Mouse (Mus musculus): ENCODE results near the gene Slit3. TPM values are rescaled to one million over a fixed set of nuclear protein-coding genes. Genes with fewer than 3 reads are reported as not detected.

The Slit3 gene
- polyA plus RNA-seq, 1 experiment from 2014 or later: 25.9 TPM

DNA sequence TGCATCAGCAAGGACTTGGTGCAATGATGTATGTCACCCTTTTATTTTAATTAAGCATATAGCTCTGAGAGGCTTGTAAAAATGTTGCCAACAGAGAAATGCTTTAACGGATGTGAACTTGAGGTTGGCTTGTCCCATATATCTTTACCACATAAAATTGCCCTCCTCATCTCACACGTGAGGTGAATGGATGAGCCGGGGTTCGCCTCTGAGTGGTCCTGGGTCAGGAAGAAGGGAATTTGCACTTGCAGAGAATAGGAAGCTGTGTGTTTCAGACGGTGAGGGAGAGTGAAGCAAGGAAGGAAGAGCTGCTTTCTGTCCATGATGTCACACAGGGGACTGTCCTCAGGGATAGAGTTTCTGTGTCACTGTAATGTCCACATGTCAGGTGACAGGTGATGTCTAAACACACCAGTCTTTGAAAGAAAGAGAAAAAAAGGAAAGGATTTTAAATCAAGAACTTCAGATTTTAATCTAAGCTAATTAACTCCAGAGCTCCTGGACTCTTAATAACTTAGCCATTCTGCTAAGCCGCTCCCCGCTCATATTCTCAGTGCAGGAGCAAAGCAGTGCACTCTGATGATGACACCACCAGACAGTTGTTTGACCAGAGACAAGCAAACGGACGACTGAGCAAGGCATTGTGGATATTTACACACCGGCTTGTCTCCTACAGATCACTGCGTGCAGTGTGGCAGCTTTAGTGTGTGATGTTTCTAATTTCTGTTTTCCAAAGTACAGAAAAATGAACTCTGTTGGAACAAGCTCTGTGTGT, 352.0 kb downstream of the Slit3 start:
- Histone ChIP-seq H3K4me2 (no peak overlapping the region), H3K4me1 (replicated peaks) (peaks cover 32% of the 10 kb centered on the region), H3K36me3 (no peaks in the 10 kb centered on the region), H3K9ac (no peak overlapping the region), H3K9me3 (no peaks in the 10 kb centered on the region), H3K4me3 (no peak overlapping the region), H3K27ac (no peak overlapping the region), H3K27me3 (peaks cover 7% of the 10 kb centered on the region; the same call in 1 of the 2 replicates)
- 63% methylated on average over 11 of the region's 11 CpGs for WGBS
- ATAC-seq (ENCODE audit: low FRiP score): no peak

DNA sequence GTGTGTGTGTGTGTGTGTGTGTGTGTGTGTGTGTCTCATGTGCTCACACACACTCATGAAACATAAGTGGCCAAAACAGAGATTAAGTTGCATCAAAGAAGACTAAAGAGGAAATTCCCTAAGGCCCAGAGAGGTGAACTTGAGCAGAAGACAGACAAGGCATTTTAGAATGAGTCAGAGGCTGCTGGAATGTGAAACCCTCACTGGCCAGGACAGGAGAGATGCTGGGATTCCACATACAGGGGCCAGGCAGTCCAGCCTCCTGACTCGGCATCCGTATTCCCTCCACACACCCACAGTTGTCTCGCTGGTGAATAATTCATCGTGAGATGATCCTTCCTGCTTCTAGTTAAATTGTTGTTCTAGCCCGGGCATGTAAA, 352.6 kb downstream of the Slit3 start:
- no peak overlapping the region for H3K4me3 ChIP-seq
- H3K9ac ChIP-seq: no peak overlapping the region
- H3K27ac ChIP-seq: no peak overlapping the region; the same call in 1 of the 2 replicates
- peaks cover 28% of the 10 kb centered on the region for H3K4me1 ChIP-seq (replicated peaks)
- no peaks in the 10 kb centered on the region for H3K9me3 ChIP-seq
- ATAC-seq (ENCODE audit: low FRiP score): no peak
- H3K36me3 ChIP-seq: no peaks in the 10 kb centered on the region
- no peak overlapping the region for H3K4me2 ChIP-seq
- peaks cover 7% of the 10 kb centered on the region; the same call in 1 of the 2 replicates for H3K27me3 ChIP-seq
- WGBS: 74% methylated on average over 5 of the region's 5 CpGs

DNA sequence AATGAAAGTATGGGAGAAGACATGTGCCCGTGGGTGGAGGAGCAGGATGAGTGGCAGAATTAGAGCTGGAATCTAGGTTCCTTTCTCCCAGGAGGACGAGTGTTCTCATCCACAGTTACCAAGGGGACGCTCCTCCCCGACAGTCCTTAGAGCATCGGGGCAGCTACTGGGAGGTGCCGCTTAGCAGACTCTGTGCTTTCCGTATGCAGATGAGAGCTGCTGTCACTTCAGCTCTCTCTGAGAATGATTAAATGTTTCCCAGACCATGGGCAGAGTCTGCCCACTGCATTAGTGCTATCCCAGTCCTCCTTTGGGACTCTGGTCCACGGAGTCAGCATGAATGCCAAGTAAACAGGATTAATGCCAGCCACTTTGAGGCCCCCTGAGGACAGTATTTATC, 359.1 kb downstream of the Slit3 start:
- no peak overlapping the region for H3K9ac ChIP-seq
- 8% methylated on average over 8 of the region's 8 CpGs for WGBS
- H3K27ac ChIP-seq: no peak overlapping the region
- H3K4me1 ChIP-seq (replicated peaks): peaks cover 24% of the 10 kb centered on the region
- peak; percentile 59; the same call in 1 of the 2 replicates for ATAC-seq (ENCODE audit: low FRiP score)
- no peaks in the 10 kb centered on the region for H3K36me3 ChIP-seq
- H3K9me3 ChIP-seq: no peaks in the 10 kb centered on the region
- 0 out of 2 replicates have a peak, but pooled peaks cover 12% of the 10 kb centered on the region for H3K27me3 ChIP-seq
- H3K4me2 ChIP-seq: no peak overlapping the region
- H3K4me3 ChIP-seq: no peak overlapping the region

GRCm38 (mm10) chr11:35481611-35482363, 360.8 kb downstream of the Slit3 start:
- 90% methylated on average over 9 of the region's 9 CpGs for WGBS
- no peak overlapping the region for H3K4me2 ChIP-seq
- peaks cover 23% of the 10 kb centered on the region for H3K4me1 ChIP-seq (replicated peaks)
- H3K36me3 ChIP-seq: no peaks in the 10 kb centered on the region
- H3K27ac ChIP-seq: no peak overlapping the region
- H3K4me3 ChIP-seq: no peak overlapping the region
- 0 out of 2 replicates have a peak, but pooled peaks cover 13% of the 10 kb centered on the region for H3K27me3 ChIP-seq
- no peaks in the 10 kb centered on the region for H3K9me3 ChIP-seq
- no peak for ATAC-seq (ENCODE audit: low FRiP score)
- no peak overlapping the region for H3K9ac ChIP-seq

DNA sequence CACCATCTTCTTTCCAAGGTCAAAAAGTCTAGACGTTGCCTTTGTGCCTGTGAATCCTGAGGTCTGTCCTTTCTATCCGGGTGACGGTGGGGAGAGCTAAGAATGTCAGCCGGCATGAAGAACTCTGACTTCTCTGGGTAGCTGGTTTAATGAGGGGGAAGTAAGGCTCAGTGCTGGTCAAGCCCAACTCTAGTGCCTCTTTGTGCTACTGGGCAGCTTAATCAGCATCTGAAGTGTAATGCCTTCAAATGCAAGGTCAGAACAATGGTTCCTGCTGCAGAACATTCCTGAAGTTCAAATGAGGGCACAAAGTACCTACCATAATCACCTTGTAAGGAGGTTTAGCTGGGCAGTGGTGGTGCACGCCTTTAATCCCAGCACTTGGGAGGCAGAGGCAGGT, 366.9 kb downstream of the Slit3 start:
- Histone ChIP-seq H3K27me3 (0 out of 2 replicates have a peak, but pooled peaks cover 10% of the 10 kb centered on the region), H3K4me2 (no peak overlapping the region), H3K36me3 (no peaks in the 10 kb centered on the region), H3K4me1 (replicated peaks) (peaks cover 9% of the 10 kb centered on the region), H3K4me3 (no peak overlapping the region), H3K27ac (no peak overlapping the region), H3K9me3 (no peaks in the 10 kb centered on the region), H3K9ac (no peak overlapping the region)
- WGBS: 76% methylated on average over 5 of the region's 5 CpGs
- no peak for ATAC-seq (ENCODE audit: low FRiP score)

DNA sequence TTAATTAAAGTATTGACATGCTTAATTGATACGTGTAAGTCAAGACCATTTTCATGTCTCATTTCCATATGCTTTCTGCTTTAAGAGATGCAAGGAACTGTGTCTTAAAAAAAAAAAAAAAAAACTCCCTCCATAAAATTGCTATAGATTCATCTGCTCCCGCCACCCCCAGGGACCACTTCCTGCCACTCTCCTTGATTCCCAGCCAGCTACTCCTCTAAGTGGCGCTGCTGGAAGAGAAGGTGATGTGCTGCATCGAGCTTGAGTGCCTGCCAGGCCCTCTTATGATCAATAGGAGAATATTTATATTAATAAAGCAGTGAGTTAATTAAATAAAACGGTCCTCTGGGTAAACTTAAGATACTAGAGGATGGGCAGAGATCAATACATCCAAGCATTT, 370.7 kb downstream of the Slit3 start:
- peaks cover 13% of the 10 kb centered on the region for H3K4me1 ChIP-seq (replicated peaks)
- no peak overlapping the region for H3K27ac ChIP-seq
- H3K9me3 ChIP-seq: no peaks in the 10 kb centered on the region
- H3K36me3 ChIP-seq: no peaks in the 10 kb centered on the region
- no peak overlapping the region for H3K9ac ChIP-seq
- H3K27me3 ChIP-seq: peaks cover 21% of the 10 kb centered on the region; the same call in 1 of the 2 replicates
- WGBS: 57% methylated on average over 5 of the region's 5 CpGs
- H3K4me2 ChIP-seq: no peak overlapping the region
- no peak for ATAC-seq (ENCODE audit: low FRiP score)
- no peak overlapping the region for H3K4me3 ChIP-seq

- ATAC-seq (ENCODE audit: low FRiP score): no peak
- H3K27me3 ChIP-seq: peaks cover 27% of the 10 kb centered on the region; the same call in 1 of the 2 replicates
- no peaks in the 10 kb centered on the region for H3K36me3 ChIP-seq
- peaks cover 22% of the 10 kb centered on the region for H3K4me1 ChIP-seq (replicated peaks)
- H3K9ac ChIP-seq: no peak overlapping the region
- H3K27ac ChIP-seq: no peak overlapping the region
- 47% methylated on average over 10 of the region's 10 CpGs for WGBS
- no peak overlapping the region for H3K4me2 ChIP-seq
- H3K4me3 ChIP-seq: no peak overlapping the region
- no peaks in the 10 kb centered on the region for H3K9me3 ChIP-seq
Measured at GRCm38 (mm10) chr11:35496874-35497273, 375.9 kb downstream of the Slit3 start.

DNA sequence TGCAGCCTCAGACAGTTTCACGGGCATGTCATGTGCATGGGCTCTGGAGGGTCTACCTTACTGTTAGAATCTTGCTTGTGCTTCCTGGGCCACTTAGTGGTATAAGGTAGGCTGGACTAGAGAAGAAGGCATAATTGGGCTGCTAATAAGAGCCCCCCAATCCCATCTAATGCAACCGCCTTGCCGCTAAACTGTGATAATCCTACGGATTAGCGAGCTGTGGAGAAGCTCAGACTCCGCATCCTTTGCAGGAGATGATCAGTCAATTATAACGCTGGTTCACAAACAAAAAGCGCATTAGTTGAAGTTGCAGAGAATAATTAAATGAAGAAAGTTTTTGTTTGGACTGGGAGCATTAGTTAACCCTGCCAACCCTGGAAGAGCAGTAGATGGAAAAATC, 376.9 kb downstream of the Slit3 start:
- no peak overlapping the region for H3K9ac ChIP-seq
- no peaks in the 10 kb centered on the region for H3K36me3 ChIP-seq
- H3K4me1 ChIP-seq (replicated peaks): peaks cover 24% of the 10 kb centered on the region
- no peak overlapping the region for H3K27ac ChIP-seq
- no peak overlapping the region for H3K4me3 ChIP-seq
- no peaks in the 10 kb centered on the region for H3K9me3 ChIP-seq
- ATAC-seq (ENCODE audit: low FRiP score): no peak
- 65% methylated on average over 8 of the region's 8 CpGs for WGBS
- peaks cover 25% of the 10 kb centered on the region for H3K27me3 ChIP-seq
- no peak overlapping the region for H3K4me2 ChIP-seq

GRCm38 (mm10) chr11:35502128-35502527, 381.1 kb downstream of the Slit3 start:
- 6% methylated on average over 3 of the region's 3 CpGs for whole genome bisulfite sequencing
- H3K27me3 ChIP-seq: peaks cover 21% of the 10 kb centered on the region; the same call in 1 of the 2 replicates
- H3K4me1 ChIP-seq (replicated peaks): peaks cover 36% of the 10 kb centered on the region
- no peak overlapping the region for H3K4me2 ChIP-seq
- H3K4me3 ChIP-seq: no peak overlapping the region
- 0 out of 2 replicates have a peak overlapping the region, but pooled peaks have one; percentile 13 for H3K27ac ChIP-seq
- H3K36me3 ChIP-seq: no peaks in the 10 kb centered on the region
- no peaks in the 10 kb centered on the region for H3K9me3 ChIP-seq
- H3K9ac ChIP-seq: no peak overlapping the region
- no peak for ATAC-seq (ENCODE audit: low FRiP score)

- WGBS: 11% methylated on average over 5 of the region's 5 CpGs
- H3K4me2 ChIP-seq: no peak overlapping the region
- H3K4me1 ChIP-seq (replicated peaks): peaks cover 51% of the 10 kb centered on the region
- no peaks in the 10 kb centered on the region for H3K36me3 ChIP-seq
- ATAC-seq (ENCODE audit: low FRiP score): no peak
- H3K4me3 ChIP-seq: no peak overlapping the region
- peaks cover 22% of the 10 kb centered on the region; the same call in 1 of the 2 replicates for H3K27me3 ChIP-seq
- H3K9me3 ChIP-seq: no peaks in the 10 kb centered on the region
- no peak overlapping the region for H3K27ac ChIP-seq
- no peak overlapping the region for H3K9ac ChIP-seq
Measured at GRCm38 (mm10) chr11:35504051-35504450, 383.0 kb downstream of the Slit3 start.

GRCm38 (mm10) chr11:35504916-35505315, 383.9 kb downstream of the Slit3 start:
- H3K27ac ChIP-seq: 0 out of 2 replicates have a peak overlapping the region, but pooled peaks have one; percentile 26
- ATAC-seq (ENCODE audit: low FRiP score): no peak
- H3K9me3 ChIP-seq: no peaks in the 10 kb centered on the region
- H3K4me3 ChIP-seq: no peak overlapping the region
- no peaks in the 10 kb centered on the region for H3K36me3 ChIP-seq
- peaks cover 20% of the 10 kb centered on the region; the same call in 1 of the 2 replicates for H3K27me3 ChIP-seq
- peaks cover 59% of the 10 kb centered on the region for H3K4me1 ChIP-seq (replicated peaks)
- no peak overlapping the region for H3K4me2 ChIP-seq
- no peak overlapping the region for H3K9ac ChIP-seq
- 21% methylated on average over 8 of the region's 8 CpGs for WGBS

- Histone ChIP-seq H3K36me3 (no peaks in the 10 kb centered on the region), H3K4me3 (no peak overlapping the region), H3K27ac (0 out of 2 replicates have a peak overlapping the region, but pooled peaks have one; percentile 26), H3K9ac (no peak overlapping the region), H3K27me3 (peaks cover 16% of the 10 kb centered on the region; the same call in 1 of the 2 replicates), H3K4me2 (no peak overlapping the region), H3K9me3 (no peaks in the 10 kb centered on the region), H3K4me1 (replicated peaks) (peaks cover 63% of the 10 kb centered on the region)
- 34% methylated on average over 4 of the region's 4 CpGs for WGBS
- no peak for ATAC-seq (ENCODE audit: low FRiP score)
Measured at GRCm38 (mm10) chr11:35505316-35505715, 384.3 kb downstream of the Slit3 start.
